Mouse (Mus musculus) limb, embryonic 14.5 days (tissue): Measurements from ENCODE around the gene Hpse. TPM values are rescaled to one million over a fixed set of nuclear protein-coding genes. Genes with fewer than 3 reads are reported as not detected.
A peak's percentile ranks its signal among the peaks of the same experiment; 100 is the strongest.

Source experiments
- ATAC-seq: fragments of 200-750 bp; cut with Nextera tagmentation; 2 replicates; pipeline ENCODE4 v1.8.0; 2017; ENCODE audit warnings: low read depth, moderate number of reproducible peaks, moderate TSS enrichment; ENCODE audit not compliant: low FRiP score
- DNase-seq: peaks from one replicate; pipeline ENCODE4 v3.0.0-alpha.2; 2015; ENCODE audit warnings: low spot score
- H3K27ac ChIP-seq: fragments of 300-500 bp; sonication (generic); replicated peaks from 2 replicates; pipeline ENCODE4 v1.5.1; 2014; ENCODE audit warnings: low read depth, mild to moderate bottlenecking, low read length, moderate library complexity, mixed read lengths
- H3K27me3 ChIP-seq: fragments of 300-500 bp; sonication (generic); 2 replicates; pipeline ENCODE4 v1.6.1; 2014; ENCODE audit warnings: low read length, mixed read lengths; ENCODE audit not compliant: control insufficient read depth, insufficient read depth
- H3K36me3 ChIP-seq: fragments of 300-500 bp; sonication (generic); 2 replicates; pipeline ENCODE4 v1.6.1; 2014; ENCODE audit warnings: mild to moderate bottlenecking, low read length, moderate library complexity, mixed read lengths; ENCODE audit not compliant: control insufficient read depth, insufficient read depth
- H3K4me1 ChIP-seq: fragments of 300-500 bp; sonication (generic); 2 replicates; pipeline ENCODE4 v1.6.1; 2014; ENCODE audit warnings: antibody characterized with exemption, low read length, mixed read lengths; ENCODE audit not compliant: control insufficient read depth, insufficient read depth
- H3K4me2 ChIP-seq: fragments of 300-500 bp; sonication (generic); replicated peaks from 2 replicates; pipeline ENCODE4 v1.6.1; 2014; ENCODE audit warnings: low read depth, mild to moderate bottlenecking, low read length, moderate library complexity; ENCODE audit not compliant: severe bottlenecking
- H3K4me3 ChIP-seq: fragments of 300-500 bp; sonication (generic); replicated peaks from 2 replicates; pipeline ENCODE4 v1.5.1; 2014; ENCODE audit warnings: low read length
- H3K9ac ChIP-seq: fragments of 300-500 bp; sonication (generic); 2 replicates; pipeline ENCODE4 v1.6.1; 2014; ENCODE audit warnings: mild to moderate bottlenecking, low read depth, low read length, moderate library complexity; ENCODE audit not compliant: severe bottlenecking
- H3K9me3 ChIP-seq: fragments of 300-500 bp; sonication (generic); 2 replicates; pipeline ENCODE4 v1.6.1; 2016; ENCODE audit warnings: low read length; ENCODE audit not compliant: control insufficient read depth
- POLR2A ChIP-seq: fragments of 200-500 bp; IDR thresholded peaks from 2 replicates; pipeline ENCODE4 v1.8.0; 2012; ENCODE audit warnings: inconsistent platforms, mild to moderate bottlenecking, moderate library complexity, borderline replicate concordance; ENCODE audit not compliant: insufficient read depth, insufficient read length; ENCODE audit errors: extremely low read depth
- WGBS: fragments of 180-500 bp; shearing (Covaris S2); extraction: QIAGEN DNeasy Blood & Tissue Kit; methylation state at CpG from one replicate; pipeline ENCODE4 v1.1.7; 2014; 5-methylcytosine and 5-hydroxymethylcytosine counted together
- polyA plus RNA-seq, 2 experiments: library from polyadenylated mRNA; depleted of rRNA in 1 of 2; stranded (reverse) in 1 of 2; unstranded in 1 of 2; fragments of >200 nt; fragmentation: Nextera tagmentation in 1 of 2; extraction: Ambion mirVana in 1 of 2; gene quantifications; 2 replicates each; pipeline versions ENCODE4 v1.2.1 to v1.2.3; 2012 to 2014

Gene Hpse
- polyA plus RNA-seq, 2 experiments = 3.9 to 4.5 TPM

DNA sequence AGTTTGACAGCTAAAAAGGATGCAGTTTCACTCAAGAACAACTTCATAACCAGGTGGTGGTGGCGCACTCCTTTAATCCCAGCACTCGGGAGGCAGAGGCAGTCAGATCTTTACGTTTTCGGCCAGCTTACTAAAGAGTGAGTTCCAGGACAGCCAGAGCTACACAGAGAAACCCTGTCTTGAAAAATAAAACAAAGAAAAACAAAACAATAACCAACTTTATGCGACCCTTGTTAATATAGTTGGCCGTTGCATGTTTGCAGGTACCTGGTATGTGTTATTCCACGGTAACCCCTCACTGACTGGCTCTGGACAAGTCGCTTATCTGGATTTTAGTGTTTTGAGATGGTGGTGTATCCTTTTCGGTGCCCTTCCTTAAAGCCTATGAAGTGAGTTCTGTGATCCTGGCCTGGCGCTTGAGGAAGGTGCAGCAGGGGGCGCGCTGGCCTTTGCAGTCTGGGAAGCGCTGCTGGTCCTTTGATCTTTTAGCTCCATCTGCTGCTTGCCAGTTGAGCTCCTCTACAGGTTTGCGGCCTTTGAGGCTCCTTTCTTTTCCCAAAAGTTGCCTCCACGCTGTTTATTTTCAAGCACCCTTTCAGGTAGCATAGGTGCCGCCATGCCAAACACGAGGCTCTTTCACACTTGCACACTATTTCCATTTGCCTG is 44.7 kb downstream of the Hpse start, which contains the start of gene Coq2:
Gene Coq2, minus strand, starts transcription at position 430 of the 666 bp plus-strand sequence.
- no peaks in the 10 kb centered on the region for H3K27me3 ChIP-seq
- H3K4me3 ChIP-seq = peak within 1 kb of the TSS; percentile 74
- H3K4me1 ChIP-seq = peaks cover 9% of the 10 kb centered on the region
- peak within 1 kb of the TSS; percentile 43; the same call in 1 of the 2 replicates for H3K27ac ChIP-seq
- TF ChIP-seq POLR2A = no peak
- no peaks in the 10 kb centered on the region for H3K9me3 ChIP-seq
- H3K36me3 ChIP-seq = no peaks in the 10 kb centered on the region
- WGBS = 7% methylated on average over 17 of the region's 17 CpGs
- H3K4me2 ChIP-seq = peak within 1 kb of the TSS; percentile 82
- DNase-seq = peak; percentile 85
- ATAC-seq = peak; percentile 69
- H3K9ac ChIP-seq = peak within 1 kb of the TSS; percentile 85

DNA sequence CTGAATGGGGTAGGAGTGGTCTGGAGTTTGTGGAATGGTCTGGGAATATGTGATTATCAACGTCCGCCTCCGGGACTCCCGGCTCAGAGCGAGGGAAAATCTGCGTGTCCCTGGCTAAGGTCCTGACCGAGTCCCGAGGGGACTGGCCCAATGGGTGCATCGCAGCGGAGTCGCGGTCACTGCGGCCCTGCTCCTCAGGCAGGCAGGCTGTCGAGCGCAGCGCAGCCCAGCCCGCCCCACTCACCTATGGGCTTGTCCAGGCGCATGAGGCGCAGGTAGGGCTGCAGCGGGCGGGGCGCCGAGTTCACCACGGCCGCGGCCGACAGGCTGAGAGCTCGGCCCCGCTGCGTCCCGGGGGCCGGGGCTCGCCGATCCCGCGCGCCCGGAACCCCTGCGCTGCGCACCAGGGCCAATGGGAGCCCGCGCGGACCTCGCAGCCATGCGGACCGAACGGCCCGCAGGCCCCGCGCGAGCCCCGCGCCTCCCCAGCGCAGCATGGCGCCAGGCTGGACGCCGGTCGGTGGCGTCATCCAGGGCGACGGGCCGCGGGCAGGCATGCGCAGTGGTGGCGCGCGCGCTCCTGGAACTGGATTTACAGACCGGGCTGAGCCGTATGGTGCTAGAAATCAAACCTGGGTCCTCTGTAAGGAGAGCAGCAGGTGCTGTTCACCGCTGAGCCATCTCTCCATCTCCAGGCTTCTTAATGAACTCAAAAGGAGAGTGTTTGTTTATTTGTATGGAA is 45.6 kb downstream of the Hpse start:
- peak overlapping the region; percentile 82 for H3K4me2 ChIP-seq
- H3K4me1 ChIP-seq = peaks cover 9% of the 10 kb centered on the region
- peak overlapping the region; percentile 85 for H3K9ac ChIP-seq
- peak overlapping the region; percentile 74 for H3K4me3 ChIP-seq
- DNase-seq (peak; percentile 87), ATAC-seq (peak; percentile 95)
- H3K36me3 ChIP-seq = no peaks in the 10 kb centered on the region
- no peaks in the 10 kb centered on the region for H3K27me3 ChIP-seq
- peak; percentile 85; the same call in 1 of the 2 replicates for TF ChIP-seq POLR2A
- peak overlapping the region; percentile 43; the same call in 1 of the 2 replicates for H3K27ac ChIP-seq
- H3K9me3 ChIP-seq = no peaks in the 10 kb centered on the region
- WGBS = under 1% methylated on average over 48 of the region's 71 CpGs

DNA sequence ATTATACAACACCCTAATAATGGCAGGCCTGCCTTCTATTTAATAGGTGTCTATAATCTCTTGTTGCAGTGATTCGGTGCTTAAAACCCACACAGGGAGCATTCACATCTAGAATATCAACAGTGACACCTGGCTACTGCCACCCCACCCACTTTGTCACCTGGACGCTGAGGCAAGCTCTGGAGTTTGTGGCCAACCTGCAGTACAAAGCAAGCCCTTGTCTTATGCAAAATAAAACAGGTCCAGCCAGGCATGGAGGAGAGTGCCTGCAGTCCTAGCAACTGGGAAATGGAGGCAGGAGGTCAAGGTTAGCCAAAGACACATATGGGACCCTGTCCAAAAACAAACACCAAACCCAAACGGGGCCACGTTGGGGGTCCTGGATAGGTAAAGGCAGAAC is 47.1 kb downstream of the Hpse start:
- ATAC-seq = no peak
- Histone ChIP-seq H3K27ac (no peak overlapping the region), H3K9ac (no peak overlapping the region), H3K36me3 (no peaks in the 10 kb centered on the region), H3K27me3 (no peaks in the 10 kb centered on the region), H3K9me3 (no peaks in the 10 kb centered on the region), H3K4me3 (no peak overlapping the region), H3K4me2 (no peak overlapping the region), H3K4me1 (peaks cover 9% of the 10 kb centered on the region)
- 71% methylated on average over 4 of the region's 4 CpGs for WGBS
- no peak for TF ChIP-seq POLR2A
- no peak for DNase-seq

DNA sequence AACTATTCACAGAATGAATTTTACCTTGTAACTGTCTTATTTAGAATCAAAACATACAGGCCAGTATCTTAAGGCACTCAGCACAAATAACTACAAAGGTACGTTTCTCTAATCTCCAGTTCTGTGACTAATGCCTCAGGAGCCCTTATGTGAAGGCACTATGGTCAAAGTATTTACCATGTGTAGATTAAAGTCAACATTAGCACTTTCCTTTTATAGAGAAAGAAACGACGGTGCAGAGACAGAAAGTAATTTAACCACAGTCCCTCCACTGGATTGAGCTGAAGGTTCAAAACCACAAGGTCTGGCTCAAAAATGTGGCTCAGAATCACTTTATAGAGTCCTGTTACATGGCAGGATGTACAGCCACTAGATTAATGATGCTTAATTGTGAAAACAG is 47.6 kb downstream of the Hpse start:
- ATAC-seq = no peak
- Histone ChIP-seq H3K9me3 (no peaks in the 10 kb centered on the region), H3K4me3 (no peak overlapping the region), H3K9ac (no peak overlapping the region), H3K4me2 (no peak overlapping the region), H3K36me3 (no peaks in the 10 kb centered on the region), H3K4me1 (peaks cover 9% of the 10 kb centered on the region), H3K27ac (no peak overlapping the region), H3K27me3 (no peaks in the 10 kb centered on the region)
- no peak for DNase-seq
- TF ChIP-seq POLR2A = no peak
- 66% methylated on average over 3 of the region's 3 CpGs for WGBS

DNA sequence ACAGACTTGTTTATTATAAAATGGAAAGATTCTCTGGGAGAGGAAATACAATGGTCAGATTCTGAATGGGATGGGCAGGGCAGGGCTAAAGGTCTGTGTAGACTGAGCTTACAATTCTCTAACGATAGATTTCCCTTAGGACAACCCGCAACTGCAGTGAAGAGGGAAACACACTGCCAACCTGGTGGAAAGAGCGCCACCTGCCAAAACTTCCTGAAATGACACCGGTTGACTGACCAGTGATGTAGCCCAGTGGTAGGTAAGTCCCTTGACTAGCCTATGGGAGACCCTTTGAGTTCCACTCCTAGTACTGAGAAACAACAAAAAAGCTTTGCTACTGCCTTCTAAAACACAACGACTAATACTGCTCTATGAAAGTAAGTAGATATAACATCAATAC is 48.1 kb downstream of the Hpse start:
- ATAC-seq (no peak), DNase-seq (peak; percentile 41)
- H3K36me3 ChIP-seq = peaks cover 2% of the 10 kb centered on the region
- WGBS = 34% methylated on average over 5 of the region's 5 CpGs
- no peaks in the 10 kb centered on the region for H3K9me3 ChIP-seq
- peaks cover 9% of the 10 kb centered on the region for H3K4me1 ChIP-seq
- no peaks in the 10 kb centered on the region for H3K27me3 ChIP-seq
- H3K9ac ChIP-seq = no peak overlapping the region
- no peak overlapping the region for H3K27ac ChIP-seq
- no peak for TF ChIP-seq POLR2A
- no peak overlapping the region for H3K4me2 ChIP-seq
- H3K4me3 ChIP-seq = no peak overlapping the region
